Mouse (Mus musculus) adrenal gland, postnatal 14 days (tissue): ENCODE data around the gene Ankfn1. TPM values are rescaled to one million over a fixed set of nuclear protein-coding genes. Genes with fewer than 3 reads are reported as not detected.

Experiments used
- DNase-seq: peaks from one replicate; pipeline ENCODE4 v3.0.0; 2021; ENCODE audit warnings: mixed read lengths
- total RNA-seq: library from RNA; stranded (reverse); gene quantifications from 2 replicates; pipeline ENCODE4 v1.2.3, GENCODE M21; 2021

Gene Ankfn1
- total RNA-seq, 1 experiment from 2014 or later = 0.48 TPM

GRCm38 (mm10) chr11:89676922-89677321 lies 100.5 kb downstream of the Ankfn1 start:
- DNase-seq = no peak

GRCm38 (mm10) chr11:89673916-89674507 lies 103.4 kb downstream of the Ankfn1 start:
- no peak for DNase-seq

DNA sequence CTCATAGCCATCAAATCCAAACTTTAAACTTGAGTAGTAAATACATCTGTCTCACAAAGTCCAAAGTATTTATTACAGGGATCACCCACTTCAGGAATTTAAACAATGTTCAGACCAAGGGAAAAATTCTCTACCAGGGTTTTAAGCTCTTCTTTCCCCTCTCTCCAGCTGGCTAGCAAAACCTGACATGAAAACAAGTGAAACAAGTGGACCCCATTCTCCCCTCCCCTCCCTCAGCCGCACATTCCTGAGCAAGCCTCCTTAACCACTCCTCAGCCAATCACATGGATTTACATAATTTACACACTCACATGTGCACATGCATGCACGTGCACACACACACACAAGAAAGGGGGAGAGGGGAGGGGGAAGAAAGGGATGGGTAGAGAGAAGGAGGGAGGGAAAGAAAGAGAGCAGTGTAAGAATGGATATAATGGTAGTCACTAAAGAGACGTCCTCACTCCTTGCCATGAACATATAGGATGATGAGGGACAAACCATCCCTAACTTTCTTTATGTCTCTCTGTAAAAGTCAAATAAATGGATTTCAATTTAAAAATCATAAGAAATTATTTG lies 104.9 kb downstream of the Ankfn1 start:
- no peak for DNase-seq

DNA sequence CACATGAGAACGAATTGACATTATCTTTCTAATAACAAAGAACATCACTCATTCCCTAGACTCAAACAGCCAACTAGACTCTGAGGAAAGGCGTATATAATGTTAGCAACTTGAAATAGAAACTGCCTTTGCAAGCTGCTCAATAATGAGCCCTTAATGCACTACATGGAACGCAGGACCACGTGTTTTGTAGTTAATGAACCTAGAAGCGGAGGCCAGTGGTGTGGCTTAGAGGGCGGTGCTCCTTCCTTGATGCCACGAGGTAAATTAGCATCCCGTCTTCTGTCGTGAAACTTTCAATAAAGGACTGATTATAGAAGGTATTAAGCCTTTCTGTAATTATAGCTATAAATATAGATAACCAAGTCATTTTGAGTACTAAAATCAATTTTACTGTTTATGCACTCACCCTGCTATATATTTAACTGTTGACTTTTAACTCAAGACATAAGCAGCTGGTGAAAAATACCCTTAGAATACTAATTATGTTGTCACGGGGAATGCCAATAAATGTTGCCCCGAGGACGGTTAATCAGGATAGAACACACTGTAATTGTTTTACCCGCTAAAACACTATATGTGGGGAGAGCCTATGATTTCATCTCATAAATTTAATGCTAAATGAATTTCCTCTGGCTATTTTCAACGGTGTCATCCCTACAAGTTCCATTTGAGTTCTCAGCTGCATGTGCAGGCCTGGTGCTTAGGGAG lies 112.1 kb downstream of the Ankfn1 start:
- no peak for DNase-seq

- no peak for DNase-seq
These were observed 118.4 kb downstream of the Ankfn1 start for GRCm38 (mm10) chr11:89659048-89659447.

DNA sequence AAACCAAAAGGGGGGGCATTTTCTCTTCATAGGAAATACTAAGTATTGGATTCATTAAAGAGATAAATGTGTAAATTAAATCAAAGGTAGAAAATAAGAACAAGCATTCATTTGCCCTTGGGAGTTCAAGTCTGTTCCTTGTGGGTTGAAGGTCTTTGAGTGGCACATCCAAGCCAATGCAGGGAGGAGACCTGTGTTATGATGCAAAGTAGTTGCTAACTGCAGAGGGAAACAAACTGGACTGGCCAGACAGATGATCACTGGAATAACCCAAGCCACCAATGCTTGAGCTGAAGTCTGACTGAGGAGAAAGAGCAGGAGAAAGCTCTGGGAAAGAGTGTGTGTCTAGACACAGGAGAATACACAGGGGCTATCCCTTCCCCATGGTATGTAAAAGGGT lies 120.9 kb downstream of the Ankfn1 start:
- no peak for DNase-seq

DNA sequence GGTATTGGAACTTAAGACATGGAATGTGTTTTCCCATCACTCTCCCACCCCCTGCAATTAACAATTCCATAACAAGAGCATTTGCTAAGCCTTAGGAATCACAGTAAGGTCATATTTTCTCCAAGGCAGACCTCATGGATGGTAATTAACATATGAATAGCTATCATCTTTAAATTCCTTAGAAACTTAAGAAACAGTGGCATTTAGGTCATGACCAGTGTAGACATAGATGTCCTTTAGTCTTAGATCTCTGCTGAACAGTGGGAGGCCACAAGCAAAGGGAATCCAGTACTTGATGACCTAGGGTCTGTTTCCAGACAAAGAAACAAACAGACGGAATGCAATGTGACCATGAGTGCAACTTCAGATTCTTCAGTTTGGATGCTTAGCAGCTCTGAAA lies 141.7 kb downstream of the Ankfn1 start:
- DNase-seq = no peak

DNA sequence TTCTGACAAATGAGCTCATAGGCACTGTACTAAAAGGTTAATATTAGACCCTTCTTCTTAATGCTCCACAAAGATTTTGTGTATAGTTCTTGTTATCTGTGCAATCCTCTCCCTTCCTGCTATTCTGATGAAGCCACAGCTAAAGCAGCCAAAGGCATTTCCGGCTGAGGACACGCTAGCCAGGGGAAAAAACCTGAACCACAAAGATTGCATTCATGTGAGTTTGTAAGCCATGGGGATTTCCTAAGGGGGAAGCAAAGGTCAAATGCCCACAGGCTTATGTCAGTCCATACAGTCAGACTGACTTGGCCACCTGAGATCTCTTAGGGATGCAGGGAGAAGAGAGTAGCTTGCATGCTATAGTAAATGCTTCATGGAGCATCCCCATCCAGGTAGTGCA lies 146.1 kb downstream of the Ankfn1 start:
- no peak for DNase-seq

- no peak for DNase-seq
These were observed 148.9 kb downstream of the Ankfn1 start for GRCm38 (mm10) chr11:89628562-89628961.

DNA sequence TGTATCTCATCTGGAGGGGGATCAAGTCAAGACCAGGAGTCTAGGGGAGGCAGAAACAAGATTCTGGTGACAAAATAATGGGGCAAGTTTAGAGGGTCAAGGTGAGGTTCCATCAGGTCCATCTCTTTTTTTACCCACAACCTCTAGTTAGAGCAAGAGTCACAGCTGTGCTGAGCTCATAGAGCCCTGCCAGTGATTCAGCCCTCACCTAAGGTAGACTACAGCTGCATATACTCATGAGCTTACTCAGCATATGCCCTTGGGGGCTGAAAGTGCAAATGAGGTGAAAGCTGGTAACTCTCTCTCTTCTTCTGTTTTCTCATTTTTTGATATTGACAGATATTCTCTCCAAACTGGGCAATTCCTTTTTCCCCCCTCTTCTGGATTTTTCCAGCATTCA lies 150.2 kb downstream of the Ankfn1 start:
- peak; percentile 37 for DNase-seq

DNA sequence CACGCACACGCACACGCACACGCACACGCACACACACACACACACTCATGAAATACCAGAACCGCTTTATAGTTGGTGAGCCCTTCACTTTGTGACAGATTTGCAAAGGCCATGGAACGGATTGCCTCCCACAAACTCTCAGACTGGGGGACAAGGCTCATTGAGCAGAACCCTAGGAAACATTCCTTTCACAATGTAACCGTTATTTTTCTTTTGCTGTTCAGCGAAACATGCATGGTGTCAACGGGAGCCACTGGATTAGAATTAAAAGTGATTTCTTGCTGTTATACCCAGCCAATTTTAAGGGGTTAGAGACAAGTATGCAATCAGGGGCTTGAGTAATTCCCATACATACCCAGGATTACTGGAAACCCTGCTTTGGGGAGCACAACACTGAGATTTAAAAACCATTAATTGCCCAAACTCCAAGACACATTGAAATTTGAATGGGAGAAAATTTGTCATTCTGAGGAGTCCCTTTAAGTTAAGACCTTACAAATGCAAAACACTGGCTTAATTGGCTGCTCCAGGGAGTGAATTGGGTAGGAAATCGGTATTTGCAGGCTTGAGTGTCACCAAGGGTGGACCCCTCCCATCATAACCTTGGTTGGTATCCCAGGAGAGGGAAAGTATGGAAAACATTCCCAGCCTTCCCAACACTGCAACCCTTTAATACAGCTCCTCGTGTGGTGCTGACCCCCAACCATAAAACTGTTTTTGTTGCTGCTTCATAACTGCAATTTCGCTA lies 153.6 kb downstream of the Ankfn1 start:
- no peak for DNase-seq

DNA sequence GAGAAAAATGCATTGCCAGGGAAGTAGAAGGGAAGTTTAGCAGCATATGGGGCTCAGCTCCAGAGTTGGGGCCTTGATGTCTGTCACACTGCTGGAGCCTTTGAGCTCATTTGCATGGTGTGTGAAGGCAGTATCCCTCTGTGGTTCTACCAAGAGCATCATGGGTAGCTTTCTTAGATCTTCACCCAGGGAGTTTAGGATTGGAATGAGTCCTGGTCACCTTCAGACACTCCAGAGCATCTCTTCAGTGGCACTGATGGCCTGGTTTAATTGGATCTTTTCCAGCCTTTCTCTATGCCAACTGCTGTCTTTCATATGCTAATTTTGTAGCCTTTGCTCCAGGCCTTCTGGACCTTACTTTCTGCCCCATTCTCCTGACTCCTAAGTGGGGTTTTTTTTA lies 157.5 kb downstream of the Ankfn1 start:
- no peak for DNase-seq

DNA sequence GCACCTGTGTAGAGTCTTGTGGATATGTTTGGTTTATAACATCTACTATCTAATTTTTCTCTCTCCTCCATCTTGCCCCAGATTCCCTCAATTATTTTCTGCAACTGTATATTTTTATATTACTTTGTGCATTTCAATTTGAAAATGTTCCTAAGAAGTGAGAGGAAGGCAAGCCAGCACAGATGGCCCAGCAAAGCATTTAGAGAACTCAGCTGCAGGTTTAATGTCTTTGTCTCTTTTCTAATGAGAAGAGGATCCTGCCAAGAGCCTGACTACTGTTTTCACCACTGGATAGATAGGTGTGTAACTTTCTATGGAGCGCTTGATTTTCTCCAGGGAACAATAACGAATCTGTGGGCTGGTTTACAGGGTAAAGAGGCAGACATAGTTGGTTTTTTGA lies 161.6 kb downstream of the Ankfn1 start:
- no peak for DNase-seq

- DNase-seq = no peak
These were observed 165.9 kb downstream of the Ankfn1 start for GRCm38 (mm10) chr11:89611596-89611995.

DNA sequence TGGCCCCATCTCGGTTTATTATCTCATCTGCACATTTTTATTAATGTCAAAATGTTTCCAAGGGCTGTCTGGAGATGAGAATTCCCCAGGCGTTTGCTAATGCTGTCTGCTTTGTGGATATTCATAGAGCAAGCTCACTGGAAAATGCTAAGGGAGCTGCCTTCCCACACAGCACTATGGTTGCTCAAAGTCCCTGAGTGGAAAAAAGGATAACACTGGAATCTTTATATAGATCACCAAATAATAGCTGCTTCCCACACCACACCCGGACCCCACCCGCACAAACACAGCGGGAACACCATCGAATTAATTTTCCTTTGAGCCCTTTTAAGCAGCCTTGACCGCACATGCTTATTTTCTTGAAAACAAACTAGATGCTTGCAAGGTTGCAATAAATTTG lies 169.4 kb downstream of the Ankfn1 start:
- DNase-seq = no peak

- DNase-seq = no peak
These were observed 170.2 kb downstream of the Ankfn1 start for GRCm38 (mm10) chr11:89607270-89607669.

DNA sequence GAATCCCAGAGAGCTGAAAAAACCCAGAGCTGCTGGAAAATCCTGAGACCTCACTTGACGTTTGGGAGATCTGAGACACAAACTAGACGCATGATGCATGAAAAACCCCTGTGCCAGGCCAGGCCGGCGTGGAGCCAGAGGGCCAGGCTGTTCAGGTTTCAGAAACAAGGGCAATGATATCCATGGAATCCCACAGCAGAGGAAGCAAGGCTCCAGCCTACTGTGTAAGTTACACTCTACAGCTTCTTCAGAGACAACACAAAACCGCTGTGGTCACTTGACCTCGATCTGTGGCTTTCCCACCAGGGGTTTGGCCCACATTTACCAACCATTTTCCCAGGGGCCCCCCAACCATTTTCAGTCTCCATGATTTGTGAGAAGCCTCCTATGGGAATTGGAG lies 171.1 kb downstream of the Ankfn1 start:
- DNase-seq = no peak

GRCm38 (mm10) chr11:89602966-89603365 lies 174.5 kb downstream of the Ankfn1 start:
- DNase-seq = no peak

GRCm38 (mm10) chr11:89600921-89601515 lies 176.4 kb downstream of the Ankfn1 start:
- DNase-seq = peak; percentile 61

DNA sequence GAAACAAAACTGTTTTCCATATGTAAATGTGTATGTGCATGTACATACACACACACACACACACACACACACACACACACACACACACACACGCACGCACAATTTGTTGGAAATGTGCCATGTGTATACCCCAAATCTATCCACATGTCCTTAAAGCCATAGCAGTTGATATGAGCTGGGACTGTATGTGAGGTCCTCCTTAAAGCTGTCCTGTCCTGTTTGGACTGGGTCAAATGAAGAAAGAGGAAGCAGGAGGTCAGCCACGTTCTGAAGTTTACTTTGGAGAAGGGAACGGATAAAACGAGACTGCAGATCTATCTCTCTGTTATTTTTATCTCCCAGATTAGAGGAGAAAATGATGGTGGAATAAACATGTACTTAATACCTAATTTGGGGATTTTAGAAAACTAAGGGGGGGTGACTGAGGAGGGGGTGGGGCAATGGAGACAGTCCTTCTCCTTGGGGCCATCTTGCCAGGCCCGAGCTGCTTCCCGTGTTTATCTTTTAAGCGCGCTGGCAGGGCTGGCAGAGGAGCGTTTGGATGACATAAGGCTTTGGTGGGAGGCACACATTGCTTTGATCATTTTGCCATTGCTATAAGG lies 187.1 kb downstream of the Ankfn1 start:
- DNase-seq = no peak

DNA sequence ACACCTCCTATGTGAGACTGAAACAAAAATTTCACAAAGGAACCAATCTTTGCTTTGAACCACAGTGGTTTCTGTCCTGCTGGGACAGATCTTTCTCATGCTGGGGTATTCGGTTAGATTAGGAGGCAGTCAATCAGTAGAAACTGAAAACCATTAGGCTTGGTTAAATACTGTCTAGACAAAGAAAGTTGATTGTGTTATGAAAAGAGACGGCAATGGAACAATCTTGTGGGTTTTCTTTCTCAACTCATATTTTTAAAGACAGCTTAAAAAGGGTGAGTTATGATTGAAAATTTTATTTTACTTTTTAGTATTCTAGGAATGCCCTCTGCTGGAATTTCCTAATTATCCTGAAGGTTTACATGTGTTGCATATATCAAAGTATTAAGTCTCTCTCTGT lies 191.1 kb downstream of the Ankfn1 start:
- DNase-seq = no peak

DNA sequence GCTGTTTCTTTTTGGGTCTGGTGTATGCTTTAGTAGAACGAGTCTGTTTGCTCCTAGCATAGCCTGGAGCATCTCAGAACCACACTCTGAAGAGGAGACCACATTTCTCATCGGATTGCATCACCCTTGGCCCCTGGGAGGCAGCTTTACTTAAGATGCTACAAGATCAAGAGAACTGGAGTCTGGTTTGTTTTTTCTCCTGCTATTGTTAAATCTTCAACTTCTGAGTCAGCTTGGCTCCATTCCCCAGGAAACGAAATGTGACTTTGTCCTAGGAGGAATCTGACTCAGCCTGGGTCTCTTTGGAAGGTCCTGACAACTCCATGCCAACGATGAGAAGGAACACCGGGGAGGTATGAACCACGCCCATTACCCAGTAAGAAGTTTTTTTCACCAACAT lies 197.6 kb downstream of the Ankfn1 start:
- DNase-seq = peak; percentile 42
